Mouse (Mus musculus) midbrain, postnatal 0 days (tissue): Measurements from ENCODE around the gene Rint1. TPM values are rescaled to one million over a fixed set of nuclear protein-coding genes. Genes with fewer than 3 reads are reported as not detected.
"Not testable (repeated sequence)": the region's sequence is repeated elsewhere in the genome, so short reads cannot be mapped to it uniquely, and the experiment has no call there.

Experiments used
- ATAC-seq: fragments of 200-750 bp; cut with Nextera tagmentation; 2 replicates; pipeline ENCODE4 v1.8.0; 2017; ENCODE audit warnings: moderate number of reproducible peaks, mild to moderate bottlenecking, moderate TSS enrichment, moderate library complexity; ENCODE audit not compliant: low FRiP score
- DNase-seq: peaks from one replicate; pipeline ENCODE4 v3.0.0-alpha.2; 2015; ENCODE audit warnings: low spot score
- H3K27ac ChIP-seq: fragments of 300-500 bp; sonication (generic); 2 replicates; pipeline ENCODE4 v1.5.1; 2014; ENCODE audit warnings: low read depth, mild to moderate bottlenecking, low read length, mixed read lengths
- H3K27me3 ChIP-seq: fragments of 300-500 bp; sonication (generic); 2 replicates; pipeline ENCODE4 v1.6.1; 2014; ENCODE audit warnings: low read length, control low read depth, mixed read lengths; ENCODE audit not compliant: insufficient read depth
- H3K36me3 ChIP-seq: fragments of 300-500 bp; sonication (generic); 2 replicates; pipeline ENCODE4 v1.6.1; 2014; ENCODE audit warnings: low read length, control low read depth, mixed read lengths; ENCODE audit not compliant: insufficient read depth
- H3K4me1 ChIP-seq: fragments of 300-500 bp; sonication (generic); 2 replicates; pipeline ENCODE4 v1.6.1; 2014; ENCODE audit warnings: mild to moderate bottlenecking, control low read depth, antibody characterized with exemption, low read length, mixed read lengths; ENCODE audit not compliant: insufficient read depth
- H3K4me2 ChIP-seq: fragments of 300-500 bp; sonication (generic); 2 replicates; pipeline ENCODE4 v1.6.1; 2014; ENCODE audit warnings: low read depth, mild to moderate bottlenecking, low read length, mixed read lengths; ENCODE audit not compliant: poor library complexity, severe bottlenecking
- H3K4me3 ChIP-seq: fragments of 300-500 bp; sonication (generic); 2 replicates; pipeline ENCODE4 v1.5.1; 2014; ENCODE audit warnings: low read depth, mild to moderate bottlenecking, low read length, moderate library complexity
- H3K9ac ChIP-seq: fragments of 300-500 bp; sonication (generic); replicated peaks from 2 replicates; pipeline ENCODE4 v1.6.1; 2014; ENCODE audit warnings: mild to moderate bottlenecking, low read length, moderate library complexity, mixed read lengths; ENCODE audit not compliant: poor library complexity, severe bottlenecking
- H3K9me3 ChIP-seq: fragments of 300-500 bp; sonication (generic); 2 replicates; pipeline ENCODE4 v1.6.1; 2016; ENCODE audit warnings: low read length, control low read depth
- CTCF ChIP-seq: IDR thresholded peaks from 2 replicates; pipeline ENCODE4 v1.5.1; 2016; ENCODE audit warnings: antibody characterized with exemption, mild to moderate bottlenecking
- WGBS: fragments of 180-500 bp; shearing (Covaris S2); extraction: QIAGEN DNeasy Blood & Tissue Kit; methylation state at CpG from one replicate; pipeline ENCODE4 v1.1.7; 2014; 5-methylcytosine and 5-hydroxymethylcytosine counted together
- polyA plus RNA-seq: library from polyadenylated mRNA; unstranded; fragments of >200 nt; fragmentation: Nextera tagmentation; extraction: Ambion mirVana; gene quantifications from 2 replicates; pipeline ENCODE4 v1.2.1, GENCODE M21; 2015
- total RNA-seq: library from RNA; depleted of rRNA; stranded (reverse); fragments of >200 nt; gene quantifications from 2 replicates; pipeline ENCODE4 v1.2.3, GENCODE M21; 2014

Gene Rint1
- total and polyA plus RNA-seq, 2 experiments from 2014 or later, result 21.7 to 25.9 TPM

DNA sequence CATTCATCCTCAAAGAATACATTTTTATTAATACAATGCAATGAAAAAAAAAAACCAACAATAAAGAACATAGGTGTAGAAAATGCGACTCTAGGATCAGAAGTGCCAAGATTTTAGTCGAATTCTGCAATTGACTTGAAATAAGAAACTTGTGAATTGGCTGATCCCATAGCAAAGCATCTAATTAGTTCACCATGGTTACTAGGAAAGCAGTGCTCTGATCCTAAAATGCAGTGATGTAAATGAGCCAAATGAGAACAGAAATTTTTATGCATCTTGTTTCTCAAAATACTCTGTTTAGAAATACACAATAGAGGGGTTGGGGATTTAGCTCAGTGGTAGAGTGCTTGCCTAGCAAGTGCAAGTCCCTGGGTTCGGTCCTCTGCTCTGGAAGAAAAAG, 57.6 kb downstream of the Rint1 start:
- WGBS, result 81% methylated on average over 3 of the region's 3 CpGs
- Histone ChIP-seq H3K9ac (no peak overlapping the region), H3K4me2 (peak overlapping the region; percentile 43; the same call in 1 of the 2 replicates), H3K9me3 (no peaks in the 10 kb centered on the region), H3K27ac (no peak overlapping the region; the same call in 1 of the 2 replicates), H3K4me3 (no peak overlapping the region), H3K4me1 (peaks cover 4% of the 10 kb centered on the region; the same call in 1 of the 2 replicates), H3K36me3 (no peaks in the 10 kb centered on the region), H3K27me3 (no peaks in the 10 kb centered on the region)
- DNase-seq (no peak), ATAC-seq (no peak)
- no peak for TF ChIP-seq CTCF

DNA sequence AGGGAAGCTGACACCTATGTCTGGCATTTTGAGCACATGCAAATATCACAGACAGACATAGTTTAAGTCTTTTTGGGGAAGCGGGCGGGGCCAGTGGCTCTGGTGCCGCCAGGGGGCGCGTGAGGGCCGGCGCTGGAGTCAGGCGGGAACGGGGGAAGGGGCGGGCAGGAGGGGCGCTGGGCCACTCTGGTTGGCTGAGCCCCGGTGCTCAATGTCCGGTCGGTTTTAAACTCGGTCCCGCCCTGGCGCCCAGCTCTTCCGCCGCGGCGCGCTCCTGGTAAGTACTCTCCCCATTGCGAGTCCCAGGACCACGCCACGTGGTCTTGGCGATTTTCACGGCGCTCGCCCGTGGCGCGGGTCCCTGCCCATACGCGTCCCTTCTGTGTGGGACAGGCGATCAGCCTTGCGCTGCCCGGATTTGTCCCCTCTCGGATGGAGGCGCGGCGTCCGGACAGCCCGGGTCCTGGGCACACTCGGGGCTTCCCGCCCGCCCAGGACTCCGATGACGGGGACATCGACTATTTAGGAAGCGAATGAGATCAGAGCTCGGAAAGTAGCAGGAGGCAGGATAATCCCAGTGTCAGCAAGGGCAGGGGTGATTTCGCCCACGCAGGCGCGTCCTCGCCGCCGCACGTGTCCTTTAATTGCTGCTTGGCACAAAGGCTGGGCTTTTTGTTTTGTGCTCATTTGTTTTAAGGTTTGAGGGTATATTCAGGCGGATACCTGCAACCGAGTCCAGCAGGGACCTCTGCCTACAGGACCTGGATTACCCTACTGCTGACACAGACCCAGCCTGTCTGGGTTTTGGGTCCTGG, 63.0 kb downstream of the Rint1 start:
- peak overlapping the region; percentile 64 for H3K4me3 ChIP-seq
- H3K27ac ChIP-seq, result peak overlapping the region; percentile 40
- WGBS, result 1% methylated on average over 58 of the region's 61 CpGs
- H3K4me1 ChIP-seq, result no peaks in the 10 kb centered on the region
- peak; percentile 80 for DNase-seq
- H3K36me3 ChIP-seq, result peaks cover 6% of the 10 kb centered on the region
- ATAC-seq, result peak; percentile 93
- TF ChIP-seq CTCF, result peak; percentile 82
- no peaks in the 10 kb centered on the region for H3K27me3 ChIP-seq
- H3K9me3 ChIP-seq, result no peaks in the 10 kb centered on the region
- peak overlapping the region; percentile 37 for H3K9ac ChIP-seq
- H3K4me2 ChIP-seq, result peak overlapping the region; percentile 65

DNA sequence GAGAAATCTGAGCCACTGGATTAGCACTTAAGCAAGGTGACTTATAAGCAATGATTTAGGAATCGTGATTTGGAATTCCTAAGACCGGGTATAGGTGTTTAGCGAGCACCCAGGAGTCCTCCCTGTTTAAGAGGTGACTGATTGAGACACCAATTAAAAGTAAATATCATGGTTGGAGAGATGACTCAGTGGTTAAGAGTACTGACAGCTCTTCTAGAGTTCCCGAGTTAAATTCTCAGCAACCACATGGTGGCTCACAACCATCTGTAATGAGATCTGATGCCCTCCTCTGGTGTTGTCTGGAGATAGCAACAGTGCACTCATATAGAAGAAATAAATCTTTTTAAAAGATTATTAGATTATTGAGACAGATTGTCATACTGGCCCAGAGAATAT, 63.6 kb downstream of the Rint1 start:
- not testable (repeated sequence) for H3K9me3 ChIP-seq, H3K27me3 ChIP-seq, H3K4me1 ChIP-seq, ATAC-seq
- WGBS, result 11% methylated on average over 4 of the region's 4 CpGs
- Histone ChIP-seq H3K27ac (peak overlapping the region; percentile 40), H3K4me2 (peak overlapping the region; percentile 65), H3K4me3 (peak overlapping the region; percentile 64), H3K9ac (peak overlapping the region; percentile 37; the same call in 1 of the 2 replicates), H3K36me3 (peaks cover 12% of the 10 kb centered on the region)
- TF ChIP-seq CTCF, result peak; percentile 65
- DNase-seq, result peak; percentile 24

DNA sequence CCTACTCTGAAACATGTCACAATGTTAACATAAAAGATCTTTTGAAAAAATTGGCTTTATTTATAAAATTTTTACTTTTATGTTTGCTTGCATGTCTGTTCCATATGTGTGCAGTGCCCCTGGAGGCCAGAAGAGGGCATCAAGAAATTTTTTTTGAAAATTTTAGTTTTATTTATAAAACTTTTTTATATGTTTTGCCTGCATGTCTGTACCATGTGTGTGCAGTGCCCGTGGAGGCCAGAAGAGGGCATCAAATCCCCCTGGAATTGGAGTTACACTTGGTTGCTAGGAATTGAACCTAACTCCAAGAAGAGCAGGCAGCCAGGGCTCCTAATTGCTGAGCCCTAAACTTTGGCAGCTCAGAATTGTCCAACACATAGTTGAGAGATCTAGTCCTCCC, 65.4 kb downstream of the Rint1 start:
- H3K36me3 ChIP-seq, result peaks cover 15% of the 10 kb centered on the region
- not testable (repeated sequence) for DNase-seq, ATAC-seq, H3K4me1 ChIP-seq, H3K27ac ChIP-seq, H3K9ac ChIP-seq, H3K27me3 ChIP-seq, H3K9me3 ChIP-seq, H3K4me2 ChIP-seq, H3K4me3 ChIP-seq
- TF ChIP-seq CTCF, result peak; percentile 52
- 85% methylated on average over 1 of the region's 1 CpGs for WGBS

DNA sequence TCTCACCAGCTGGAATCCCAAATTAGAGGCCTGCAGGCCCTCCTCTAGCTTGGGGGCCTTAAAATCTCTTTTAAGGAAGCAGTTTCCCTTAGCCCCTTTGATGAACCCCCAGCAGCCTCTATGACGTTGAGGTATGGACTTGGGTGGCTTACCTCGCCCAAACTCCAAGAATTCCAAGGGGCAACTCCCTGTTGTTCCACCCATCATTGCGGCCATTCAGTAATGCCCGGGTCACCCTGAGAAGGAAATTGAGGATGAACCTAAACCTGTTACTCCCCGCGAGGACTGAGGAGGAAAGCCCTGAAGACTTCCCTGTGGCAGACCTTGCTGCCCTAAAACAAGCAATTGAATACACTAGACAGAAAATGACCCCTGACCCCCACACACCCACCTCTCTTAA, 68.0 kb downstream of the Rint1 start:
- Histone ChIP-seq H3K4me2 (no peak overlapping the region), H3K36me3 (peaks cover 18% of the 10 kb centered on the region), H3K9me3 (no peaks in the 10 kb centered on the region), H3K27me3 (no peaks in the 10 kb centered on the region), H3K4me3 (no peak overlapping the region), H3K9ac (no peak overlapping the region), H3K4me1 (no peaks in the 10 kb centered on the region), H3K27ac (no peak overlapping the region)
- no peak for TF ChIP-seq CTCF
- DNase-seq (no peak), ATAC-seq (no peak)
- 95% methylated on average over 6 of the region's 6 CpGs for WGBS

DNA sequence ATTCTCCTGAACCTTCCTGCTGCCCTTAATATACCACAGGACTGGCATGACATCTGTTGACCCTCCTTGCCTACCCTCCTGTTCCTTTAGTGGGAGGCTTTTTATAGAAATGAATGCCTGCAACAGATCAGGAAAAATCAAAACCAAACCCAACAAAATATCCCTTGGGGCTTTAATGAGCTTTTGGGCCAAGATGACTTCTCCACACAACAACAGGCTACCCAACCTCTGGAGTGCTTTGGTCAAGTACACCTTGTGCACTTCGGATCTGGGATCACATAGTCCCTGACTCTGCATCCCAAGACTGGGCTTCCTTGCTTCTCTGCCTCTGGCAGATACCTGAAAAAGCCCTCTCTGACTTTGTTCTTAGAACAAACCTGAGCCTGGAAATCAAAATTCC, 68.7 kb downstream of the Rint1 start:
- Histone ChIP-seq H3K9ac (no peak overlapping the region), H3K9me3 (no peaks in the 10 kb centered on the region), H3K4me1 (no peaks in the 10 kb centered on the region), H3K27ac (no peak overlapping the region), H3K4me3 (no peak overlapping the region), H3K36me3 (peaks cover 20% of the 10 kb centered on the region), H3K27me3 (no peaks in the 10 kb centered on the region), H3K4me2 (no peak overlapping the region)
- 96% methylated on average over 1 of the region's 1 CpGs for WGBS
- DNase-seq (no peak), ATAC-seq (no peak)
- TF ChIP-seq CTCF, result no peak
